Mouse (Mus musculus) urinary bladder, postnatal 14 days (tissue): ENCODE data around the gene Ssh2.

Source experiments
- DNase-seq: peaks from one replicate; pipeline ENCODE4 v3.0.0; 2021; ENCODE audit warnings: low spot score

Ssh2 gene

DNA sequence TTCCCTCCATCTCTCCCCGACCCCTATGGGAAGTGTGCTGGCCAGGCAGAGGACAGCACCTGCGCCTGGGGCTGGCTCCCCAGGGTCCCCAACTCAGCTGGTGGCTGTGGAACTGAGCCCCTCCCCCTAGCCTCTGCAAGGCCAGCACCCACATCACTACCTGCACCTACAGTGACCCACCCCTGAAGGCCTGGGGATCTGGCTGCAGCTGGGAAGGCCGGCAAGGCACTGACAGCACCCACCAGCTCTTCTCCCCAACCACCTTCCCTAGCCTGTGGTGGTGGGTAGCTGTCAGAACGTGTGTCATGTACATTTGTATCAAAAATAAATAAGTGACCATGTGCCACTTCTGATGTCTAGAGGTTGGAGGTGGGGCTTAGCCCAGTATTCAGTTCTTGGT lies 291.3 kb downstream of the Ssh2 start:
- no peak for DNase-seq

GRCm38 (mm10) chr11:77508068-77509021 lies 292.3 kb downstream of the Ssh2 start:
- DNase-seq = peak; percentile 85
